Mouse (Mus musculus): ENCODE measurements around the gene Hnrnpa3.
"Not testable (repeated sequence)": the region's sequence is repeated elsewhere in the genome, so short reads cannot be mapped to it uniquely, and the experiment has no call there.

The Hnrnpa3 gene

DNA sequence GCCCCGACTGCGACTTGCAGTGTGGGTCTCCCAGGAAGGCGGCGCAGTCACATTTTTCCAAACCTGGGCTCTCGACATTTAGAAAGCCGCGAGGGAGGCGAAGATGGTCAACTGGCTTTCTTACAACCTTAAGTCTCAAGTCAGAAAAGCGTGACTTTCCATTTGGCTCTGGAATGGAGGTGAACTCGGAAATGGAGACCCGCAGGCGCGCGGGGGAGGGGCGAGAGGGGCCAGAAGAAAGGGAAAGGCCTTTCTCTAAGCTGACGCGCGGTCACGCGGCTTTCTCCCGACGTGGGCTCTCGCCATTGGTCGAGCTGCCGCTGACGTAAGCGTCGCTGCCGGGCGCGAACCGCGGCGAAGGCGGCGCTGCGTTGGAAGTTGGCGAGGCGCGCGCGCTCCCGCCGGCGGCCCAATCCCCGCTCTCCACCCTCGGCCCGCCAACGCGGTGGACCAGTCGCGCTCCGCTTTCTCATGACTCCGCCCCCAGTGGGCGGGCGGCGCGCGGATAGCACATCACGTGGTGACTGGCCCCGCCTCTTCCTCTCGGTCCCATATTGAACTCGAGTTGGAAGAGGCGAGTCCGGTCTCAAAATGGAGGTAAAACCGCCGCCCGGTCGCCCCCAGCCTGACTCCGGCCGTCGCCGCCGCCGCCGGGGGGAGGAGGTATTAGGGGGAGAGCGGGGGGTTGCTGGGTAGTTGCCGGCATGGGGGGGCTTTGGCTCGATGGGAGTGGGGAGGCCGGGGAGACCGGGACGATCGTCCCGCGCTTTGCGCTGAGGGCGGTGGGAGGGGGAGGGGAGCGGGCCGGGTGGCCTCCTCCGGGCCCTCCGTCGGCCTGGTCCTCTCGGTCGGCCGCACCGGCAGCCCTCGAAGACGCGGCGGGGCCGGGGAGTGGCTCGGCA is at the start of gene Hnrnpa3:
Gene Hnrnpa3 (plus strand): TSS at position 535 of the 902 bp plus-strand sequence.
- DNase-seq (ENCODE audit: extremely low read depth, low read depth) = peak; percentile 84

- no peak for DNase-seq (ENCODE audit: extremely low read depth, low read depth)
These were observed 49.1 kb upstream of the Hnrnpa3 start for GRCm38 (mm10) chr2:75609971-75610370.

DNA sequence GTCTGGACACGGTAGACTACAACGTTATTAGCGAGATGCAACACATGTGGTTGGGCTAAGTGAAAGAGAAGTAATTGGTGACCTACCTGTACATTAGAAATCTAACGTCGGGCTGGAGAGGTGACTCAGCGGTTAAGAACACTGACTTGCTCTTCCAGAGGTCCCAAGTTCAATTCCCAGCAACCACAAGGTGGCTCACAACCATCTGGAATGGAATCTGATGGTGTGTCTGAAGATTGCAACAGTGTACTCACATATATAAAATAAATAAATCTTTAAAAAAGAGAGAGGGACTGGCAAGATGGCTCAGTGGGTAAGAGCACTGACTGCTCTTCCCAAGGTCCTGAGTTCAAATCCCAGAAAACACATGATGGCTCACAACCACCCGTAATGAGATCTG is 48.5 kb upstream of the Hnrnpa3 start:
- DNase-seq (ENCODE audit: extremely low read depth, low read depth) = not testable (repeated sequence)

GRCm38 (mm10) chr2:75611041-75611805 is 47.8 kb upstream of the Hnrnpa3 start:
- DNase-seq (ENCODE audit: extremely low read depth, low read depth) = no peak

- no peak for DNase-seq (ENCODE audit: extremely low read depth, low read depth)
These were observed 47.1 kb upstream of the Hnrnpa3 start for GRCm38 (mm10) chr2:75612006-75612405.

DNA sequence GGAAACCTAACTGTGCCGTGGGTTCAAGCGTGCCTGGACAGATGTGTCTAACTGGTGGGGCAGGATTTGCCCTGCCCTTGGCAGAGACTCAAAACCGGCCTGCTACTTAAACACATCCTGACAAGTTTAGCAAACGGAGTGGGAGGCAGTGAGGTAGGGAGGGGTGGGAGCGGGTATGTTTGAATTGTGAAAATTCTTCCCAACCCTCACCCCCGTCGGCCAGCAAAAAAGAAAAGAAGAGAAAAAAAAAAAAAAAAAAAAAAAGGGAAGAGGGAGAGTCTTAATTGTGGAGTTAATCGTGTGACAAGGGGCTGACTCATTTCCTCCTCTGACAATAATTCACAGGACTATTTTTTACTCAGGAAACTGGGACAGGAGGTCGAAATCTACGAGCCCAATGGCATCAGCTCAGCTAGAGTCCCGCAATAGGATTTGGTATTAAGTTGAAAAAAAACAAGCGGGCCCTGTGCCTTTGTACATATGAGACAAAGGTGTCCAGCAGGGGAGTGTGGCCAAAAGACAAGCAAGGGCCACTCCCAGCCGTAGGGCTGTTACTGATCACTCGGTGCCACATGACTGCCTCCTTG is 46.0 kb upstream of the Hnrnpa3 start:
- no peak for DNase-seq (ENCODE audit: extremely low read depth, low read depth)

DNA sequence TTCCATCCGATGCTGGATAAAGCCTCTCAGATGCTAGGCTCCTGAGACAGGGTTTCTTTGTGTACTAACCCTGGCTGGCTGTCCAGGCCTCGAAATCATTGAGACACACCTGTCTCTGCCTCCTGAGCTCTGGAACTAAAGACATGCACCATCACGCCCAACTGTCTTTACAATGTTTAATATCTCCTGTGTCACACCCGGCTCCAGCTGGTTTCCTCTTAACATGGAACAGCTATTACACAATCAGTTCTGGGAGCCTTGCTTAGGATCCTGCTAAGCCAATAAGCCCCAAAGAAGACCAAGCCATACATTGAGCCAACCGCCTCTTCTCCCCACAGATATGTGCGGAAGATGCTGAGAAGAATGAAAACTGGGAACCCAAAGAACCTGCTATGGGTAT is 44.5 kb upstream of the Hnrnpa3 start:
- no peak for DNase-seq (ENCODE audit: extremely low read depth, low read depth)

DNA sequence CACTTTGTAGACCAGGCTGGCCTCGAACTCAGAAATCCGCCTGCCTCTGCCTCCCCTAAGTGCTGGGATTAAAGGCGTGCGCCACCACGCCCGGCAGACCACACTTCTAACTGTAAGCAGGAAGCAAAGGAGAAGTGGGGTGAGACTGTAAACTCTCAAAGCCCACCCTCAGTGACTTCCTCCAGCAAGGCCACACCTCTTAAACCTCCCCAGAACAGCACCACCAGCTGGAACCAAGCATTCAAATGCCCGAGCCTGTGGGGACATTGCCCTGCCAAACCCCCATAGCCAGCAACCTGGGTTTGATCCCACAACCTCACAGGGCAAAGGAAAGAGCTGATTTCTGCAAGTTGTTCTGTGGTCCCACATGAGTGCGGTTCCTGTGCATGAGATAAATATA is 42.1 kb upstream of the Hnrnpa3 start:
- DNase-seq (ENCODE audit: extremely low read depth, low read depth) = no peak

GRCm38 (mm10) chr2:75618712-75619111 is 40.3 kb upstream of the Hnrnpa3 start:
- DNase-seq (ENCODE audit: extremely low read depth, low read depth) = no peak

DNA sequence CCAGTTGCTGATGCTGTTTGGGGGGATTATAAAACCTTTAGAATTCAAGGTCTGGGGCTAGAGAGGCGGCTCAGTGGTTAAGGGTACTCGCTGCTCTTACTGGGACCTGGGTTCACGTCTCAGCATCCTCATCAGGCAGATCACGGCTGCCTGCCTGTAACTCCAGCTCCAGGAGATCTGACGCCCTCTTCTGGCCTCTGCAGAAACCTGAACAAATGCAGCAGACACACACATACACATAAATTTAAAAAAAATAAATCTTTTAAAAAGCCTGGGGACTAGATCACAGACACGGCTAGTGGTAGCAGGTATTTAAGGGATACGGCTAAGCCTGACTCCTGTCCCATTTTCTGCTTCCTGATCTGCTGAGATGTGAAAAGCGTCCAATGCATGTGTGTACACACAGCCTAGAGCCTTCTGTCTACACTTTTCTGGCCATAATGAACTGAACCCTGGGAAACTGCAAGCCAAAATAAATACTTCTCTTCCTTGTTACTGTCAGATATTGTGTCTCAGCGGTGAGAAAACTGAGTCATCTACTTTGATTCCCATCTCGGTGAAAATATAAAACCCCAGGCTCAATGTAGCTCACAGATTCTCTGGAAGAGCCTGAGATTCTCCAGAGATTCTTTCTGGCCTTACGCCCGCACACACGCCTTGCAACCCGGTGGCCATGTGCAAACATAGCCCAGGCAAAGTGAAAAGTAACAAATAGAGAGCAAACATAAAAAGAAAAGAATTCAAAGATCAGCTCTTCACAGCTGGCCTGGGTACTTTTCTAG is 37.0 kb upstream of the Hnrnpa3 start:
- DNase-seq (ENCODE audit: extremely low read depth, low read depth) = no peak

DNA sequence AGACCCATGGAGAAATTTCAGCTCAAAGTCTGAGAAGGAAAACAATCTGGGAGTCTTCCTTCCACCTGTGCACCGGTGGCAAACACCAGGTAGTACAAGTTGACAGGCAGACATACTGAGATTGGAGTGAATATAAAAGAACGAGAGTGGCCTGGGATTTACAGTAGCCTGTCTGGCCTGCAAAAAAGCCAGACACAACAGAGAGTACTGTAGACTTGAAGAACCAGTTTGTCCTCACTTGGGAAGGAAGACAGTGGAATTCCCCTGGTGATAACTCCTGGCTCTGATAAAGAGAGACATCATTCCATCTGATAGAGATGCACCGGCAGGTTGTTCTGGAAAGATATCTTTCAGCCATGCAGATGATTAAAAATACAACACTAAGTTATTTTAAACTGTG is 34.0 kb upstream of the Hnrnpa3 start:
- DNase-seq (ENCODE audit: extremely low read depth, low read depth) = no peak

DNA sequence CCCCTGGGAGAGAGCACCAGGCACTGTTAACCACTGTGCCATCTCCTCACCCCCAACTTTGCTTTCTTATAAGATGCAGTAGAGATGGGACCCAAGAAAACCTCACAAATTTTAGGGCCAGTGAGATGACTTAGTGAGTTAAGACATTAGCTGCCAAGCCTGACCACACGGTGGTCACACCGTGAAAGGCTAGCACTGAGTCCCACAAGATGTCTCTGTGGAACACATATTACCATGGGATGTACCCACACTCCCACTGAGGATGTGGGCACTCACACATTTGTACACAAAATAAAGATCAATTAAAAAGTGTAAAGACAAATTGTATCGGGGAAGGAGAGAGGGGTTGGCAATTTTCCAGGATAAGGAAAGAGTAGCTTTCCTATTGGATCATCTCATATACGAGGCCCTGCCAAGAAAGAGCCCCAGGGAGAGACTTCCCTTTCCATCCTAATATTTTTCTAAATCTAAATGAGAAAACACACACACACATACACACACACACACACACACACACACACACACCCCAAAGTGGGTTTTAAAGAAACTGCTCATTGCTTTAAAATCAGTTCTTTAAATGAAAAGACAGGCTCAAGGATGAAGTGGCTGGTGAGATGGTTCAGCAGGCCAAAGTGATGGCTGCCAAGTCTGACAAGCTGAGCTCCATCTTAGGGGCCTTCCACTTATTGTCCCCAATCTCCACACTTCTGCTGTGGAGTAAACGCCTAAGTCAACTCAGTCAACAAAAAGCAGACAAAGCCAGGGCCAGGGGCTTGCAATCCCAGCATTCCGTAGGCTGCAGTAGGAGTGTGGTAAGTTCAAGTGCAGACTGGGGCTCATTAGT is 32.2 kb upstream of the Hnrnpa3 start:
- no peak for DNase-seq (ENCODE audit: extremely low read depth, low read depth)

DNA sequence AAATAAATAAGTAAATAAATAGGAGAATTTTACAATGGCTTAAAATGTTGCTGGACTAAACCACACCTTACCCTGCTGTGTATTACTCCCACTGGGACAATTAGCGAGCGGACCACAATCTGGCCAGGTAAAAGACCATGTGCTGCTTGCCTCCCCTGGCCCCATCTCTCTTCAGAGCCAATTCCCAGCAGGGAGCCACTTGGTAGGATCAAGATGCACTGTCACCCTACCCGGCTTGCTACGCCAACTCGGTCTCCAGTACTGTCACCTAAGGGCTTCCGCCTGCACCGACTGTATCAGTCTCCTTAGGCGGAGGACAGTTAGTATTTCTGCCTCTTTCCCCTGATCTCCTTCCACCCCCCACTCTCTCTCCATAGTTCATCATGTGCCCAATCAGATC is 30.6 kb upstream of the Hnrnpa3 start:
- no peak for DNase-seq (ENCODE audit: extremely low read depth, low read depth)

DNA sequence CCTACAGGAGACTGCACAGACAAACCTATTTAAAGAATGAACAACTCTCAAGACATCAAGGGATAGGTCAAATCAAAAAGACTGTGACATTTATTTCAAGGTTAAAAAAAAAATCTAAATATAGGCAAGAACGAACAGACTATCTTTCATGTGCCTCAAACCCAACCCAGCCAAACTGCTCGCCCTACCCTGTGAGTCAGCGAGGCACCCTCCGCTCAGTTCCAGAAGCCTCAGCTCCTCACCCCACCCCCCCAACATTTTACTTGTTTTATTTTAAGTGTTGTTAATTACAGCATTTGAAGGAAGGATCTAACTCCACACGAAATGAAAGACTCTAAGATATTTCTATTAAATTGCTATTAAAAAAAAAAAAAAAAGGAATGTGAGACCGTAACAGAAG is 27.6 kb upstream of the Hnrnpa3 start:
- DNase-seq (ENCODE audit: extremely low read depth, low read depth) = no peak

DNA sequence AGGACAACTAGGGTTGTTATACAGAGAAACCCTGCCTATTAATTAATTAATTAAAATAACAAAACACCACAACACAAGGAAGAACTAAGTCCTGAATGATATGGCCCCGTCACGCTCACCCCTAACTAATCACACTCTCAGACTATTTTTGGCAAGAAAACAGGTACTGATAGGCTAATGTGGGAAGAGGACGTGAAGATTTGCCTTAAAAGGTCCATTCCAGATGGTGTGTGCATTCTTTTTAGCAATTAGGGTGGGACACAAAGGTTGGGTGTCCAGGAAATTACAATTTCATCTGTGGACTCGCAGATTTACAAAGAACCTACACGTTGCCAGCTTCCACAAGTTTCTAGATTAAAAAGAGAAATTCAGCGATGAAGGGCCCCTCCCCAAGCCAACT is 27.0 kb upstream of the Hnrnpa3 start:
- no peak for DNase-seq (ENCODE audit: extremely low read depth, low read depth)

DNA sequence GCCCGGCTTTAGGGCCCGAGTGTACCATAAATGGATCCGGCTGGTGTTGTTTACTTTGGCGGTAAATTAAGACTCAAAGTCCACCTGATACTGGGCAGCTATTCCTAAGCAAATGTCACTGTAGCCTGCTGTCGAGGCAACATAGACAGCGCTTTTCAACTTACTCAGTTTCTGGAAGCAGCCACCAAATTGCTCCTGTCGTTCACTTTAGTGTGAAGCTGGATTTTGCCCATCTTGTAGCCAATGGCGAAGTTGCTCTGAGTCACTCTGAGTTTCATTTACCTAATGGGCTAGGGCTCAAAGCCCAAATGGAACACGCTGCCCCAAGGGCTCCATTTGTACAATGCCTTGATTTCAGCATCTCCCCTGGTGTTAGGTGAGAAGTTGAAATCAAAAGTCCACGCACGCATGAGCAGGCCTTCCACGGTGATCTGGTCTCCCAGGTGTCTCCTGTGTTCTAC is 26.3 kb upstream of the Hnrnpa3 start:
- DNase-seq (ENCODE audit: extremely low read depth, low read depth) = no peak

GRCm38 (mm10) chr2:75633381-75633780 is 25.7 kb upstream of the Hnrnpa3 start:
- no peak for DNase-seq (ENCODE audit: extremely low read depth, low read depth)

GRCm38 (mm10) chr2:75633784-75634183 is 25.3 kb upstream of the Hnrnpa3 start:
- DNase-seq (ENCODE audit: extremely low read depth, low read depth) = no peak

DNA sequence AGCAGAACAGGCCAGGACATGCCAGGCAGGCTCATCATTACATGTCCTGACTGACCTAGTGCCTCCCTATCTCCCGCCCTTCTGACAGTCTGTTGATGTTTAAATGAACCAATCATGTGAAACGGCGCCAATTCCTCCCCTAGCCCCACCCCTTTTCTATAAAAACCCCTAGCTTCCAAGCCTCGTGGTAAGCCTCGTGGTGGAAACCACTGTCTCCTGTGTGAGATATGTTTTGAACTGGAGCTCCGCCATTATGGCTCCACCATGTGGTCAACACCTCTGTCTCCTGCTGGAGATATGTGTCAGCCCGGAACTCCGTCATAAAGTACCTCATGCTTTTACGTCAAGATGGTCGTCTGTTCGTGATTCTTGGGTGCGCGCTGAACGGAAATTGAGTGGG is 24.6 kb upstream of the Hnrnpa3 start:
- DNase-seq (ENCODE audit: extremely low read depth, low read depth) = not testable (repeated sequence)

Data from MEL-GATA-1-ER (cell line).